Mouse (Mus musculus) forebrain, embryonic 16.5 days (tissue): ENCODE measurements around the gene Etnk2. TPM values are rescaled to one million over a fixed set of nuclear protein-coding genes. Genes with fewer than 3 reads are reported as not detected.
"Not testable (repeated sequence)": the region's sequence is repeated elsewhere in the genome, so short reads cannot be mapped to it uniquely, and the experiment has no call there.

Source experiments
- ATAC-seq: fragments of 200-750 bp; cut with Nextera tagmentation; 2 replicates; pipeline ENCODE4 v1.8.0; 2017; ENCODE audit warnings: mild to moderate bottlenecking, moderate library complexity
- H3K27ac ChIP-seq: fragments of 300-500 bp; sonication (generic); 2 replicates; pipeline ENCODE4 v1.5.1; 2014; ENCODE audit warnings: low read length, control low read depth
- H3K27me3 ChIP-seq: fragments of 300-500 bp; sonication (generic); replicated peaks from 2 replicates; pipeline ENCODE4 v1.6.1; 2014; ENCODE audit warnings: low read length; ENCODE audit not compliant: control insufficient read depth, insufficient read depth
- H3K36me3 ChIP-seq: fragments of 300-500 bp; sonication (generic); 2 replicates; pipeline ENCODE4 v1.6.1; 2014; ENCODE audit not compliant: control insufficient read depth, insufficient read depth
- H3K4me1 ChIP-seq: fragments of 300-500 bp; sonication (generic); replicated peaks from 2 replicates; pipeline ENCODE4 v1.6.1; 2014; ENCODE audit warnings: low read length; ENCODE audit not compliant: control insufficient read depth, insufficient read depth
- H3K4me2 ChIP-seq: fragments of 300-500 bp; sonication (generic); 2 replicates; pipeline ENCODE4 v1.6.1; 2014; ENCODE audit warnings: mild to moderate bottlenecking, low read length, control low read depth
- H3K4me3 ChIP-seq: fragments of 300-500 bp; sonication (generic); replicated peaks from 2 replicates; pipeline ENCODE4 v1.5.1; 2014; ENCODE audit warnings: mild to moderate bottlenecking, low read length, control low read depth
- H3K9ac ChIP-seq: fragments of 300-500 bp; sonication (generic); replicated peaks from 2 replicates; pipeline ENCODE4 v1.6.1; 2014; ENCODE audit warnings: low read depth, low read length, control low read depth
- H3K9me3 ChIP-seq: fragments of 300-500 bp; sonication (generic); 2 replicates; pipeline ENCODE4 v1.6.1; 2016; ENCODE audit warnings: low read length; ENCODE audit not compliant: control insufficient read depth
- WGBS: fragments of 180-500 bp; shearing (Covaris S2); extraction: QIAGEN DNeasy Blood & Tissue Kit; methylation state at CpG from one replicate; pipeline ENCODE4 v1.1.7; 2014; 5-methylcytosine and 5-hydroxymethylcytosine counted together
- polyA plus RNA-seq: library from polyadenylated mRNA; unstranded; fragments of >200 nt; fragmentation: Nextera tagmentation; extraction: Ambion mirVana; gene quantifications from 2 replicates; pipeline ENCODE4 v1.2.1, GENCODE M21; 2015

Etnk2 gene
- polyA plus RNA-seq, 1 experiment from 2014 or later, result 9.5 TPM

GRCm38 (mm10) chr1:133328299-133328795 lies 35.0 kb upstream of the Etnk2 start:
- no peak overlapping the region for H3K4me3 ChIP-seq
- no peak overlapping the region for H3K4me2 ChIP-seq
- no peak overlapping the region for H3K27ac ChIP-seq
- 19% methylated on average over 6 of the region's 6 CpGs for WGBS
- 0 out of 2 replicates have a peak, but pooled peaks have one; percentile 41 for ATAC-seq
- no peak overlapping the region for H3K9ac ChIP-seq
- H3K36me3 ChIP-seq, result no peaks in the 10 kb centered on the region
- H3K9me3 ChIP-seq, result no peaks in the 10 kb centered on the region
- H3K4me1 ChIP-seq, result peaks cover 23% of the 10 kb centered on the region
- H3K27me3 ChIP-seq, result no peaks in the 10 kb centered on the region; the same call in 1 of the 2 replicates

- Histone ChIP-seq H3K4me3 (peak overlapping the region; percentile 32), H3K36me3 (no peaks in the 10 kb centered on the region), H3K27ac (no peak overlapping the region), H3K9me3 (no peaks in the 10 kb centered on the region), H3K4me2 (peak overlapping the region; percentile 59), H3K27me3 (no peaks in the 10 kb centered on the region; the same call in 1 of the 2 replicates), H3K4me1 (peaks cover 23% of the 10 kb centered on the region), H3K9ac (peak overlapping the region; percentile 48)
- ATAC-seq, result 0 out of 2 replicates have a peak, but pooled peaks have one; percentile 49
- WGBS, result 5% methylated on average over 34 of the region's 34 CpGs
Measured at GRCm38 (mm10) chr1:133328896-133329637, 34.3 kb upstream of the Etnk2 start.

- ATAC-seq, result no peak
- H3K9me3 ChIP-seq, result no peaks in the 10 kb centered on the region
- H3K9ac ChIP-seq, result peak overlapping the region; percentile 48
- H3K4me2 ChIP-seq, result peak overlapping the region; percentile 59
- peaks cover 23% of the 10 kb centered on the region for H3K4me1 ChIP-seq
- WGBS, result 29% methylated on average over 7 of the region's 7 CpGs
- no peak overlapping the region for H3K27ac ChIP-seq
- H3K27me3 ChIP-seq, result no peaks in the 10 kb centered on the region; the same call in 1 of the 2 replicates
- no peaks in the 10 kb centered on the region for H3K36me3 ChIP-seq
- H3K4me3 ChIP-seq, result peak overlapping the region; percentile 32
Measured at GRCm38 (mm10) chr1:133329638-133329964, 33.8 kb upstream of the Etnk2 start.

GRCm38 (mm10) chr1:133331142-133331541 lies 32.2 kb upstream of the Etnk2 start:
- WGBS, result 54% methylated on average over 3 of the region's 3 CpGs

GRCm38 (mm10) chr1:133332656-133333430 lies 30.5 kb upstream of the Etnk2 start:
- Histone ChIP-seq H3K4me1 (peaks cover 23% of the 10 kb centered on the region), H3K36me3 (no peaks in the 10 kb centered on the region), H3K27ac (no peak overlapping the region), H3K9me3 (no peaks in the 10 kb centered on the region), H3K4me2 (no peak overlapping the region), H3K27me3 (no peaks in the 10 kb centered on the region; the same call in 1 of the 2 replicates), H3K9ac (no peak overlapping the region), H3K4me3 (no peak overlapping the region)
- 89% methylated on average over 11 of the region's 11 CpGs for WGBS
- ATAC-seq, result no peak

More at GRCm38 (mm10) chr1:133331142-133331541, 32.2 kb upstream of the Etnk2 start:
- Histone ChIP-seq H3K4me1 (peaks cover 23% of the 10 kb centered on the region), H3K36me3 (no peaks in the 10 kb centered on the region), H3K27ac (no peak overlapping the region), H3K9ac (no peak overlapping the region), H3K4me2 (no peak overlapping the region), H3K9me3 (no peaks in the 10 kb centered on the region), H3K27me3 (no peaks in the 10 kb centered on the region; the same call in 1 of the 2 replicates), H3K4me3 (no peak overlapping the region)
- ATAC-seq, result peak; percentile 76

- Histone ChIP-seq H3K36me3 (no peaks in the 10 kb centered on the region), H3K27me3 (no peaks in the 10 kb centered on the region; the same call in 1 of the 2 replicates), H3K9me3 (no peaks in the 10 kb centered on the region), H3K27ac (no peak overlapping the region), H3K4me2 (no peak overlapping the region), H3K9ac (no peak overlapping the region), H3K4me3 (no peak overlapping the region), H3K4me1 (peaks cover 17% of the 10 kb centered on the region)
- 52% methylated on average over 6 of the region's 6 CpGs for WGBS
- no peak for ATAC-seq
Measured at GRCm38 (mm10) chr1:133333937-133334336, 29.4 kb upstream of the Etnk2 start.

- not testable (repeated sequence) for H3K4me1 ChIP-seq
Measured at GRCm38 (mm10) chr1:133340403-133340802, 23.0 kb upstream of the Etnk2 start.

GRCm38 (mm10) chr1:133344357-133344756 lies 19.0 kb upstream of the Etnk2 start:
- no peak for ATAC-seq
- Histone ChIP-seq H3K36me3 (no peaks in the 10 kb centered on the region), H3K4me2 (no peak overlapping the region), H3K9ac (no peak overlapping the region), H3K27me3 (no peaks in the 10 kb centered on the region), H3K4me1 (no peaks in the 10 kb centered on the region), H3K27ac (no peak overlapping the region), H3K4me3 (no peak overlapping the region), H3K9me3 (no peaks in the 10 kb centered on the region)
- WGBS, result 94% methylated on average over 2 of the region's 2 CpGs

More at GRCm38 (mm10) chr1:133340403-133340802, 23.0 kb upstream of the Etnk2 start:
- not testable (repeated sequence) for H3K4me2 ChIP-seq, H3K9ac ChIP-seq, ATAC-seq, H3K9me3 ChIP-seq, H3K4me3 ChIP-seq, H3K27me3 ChIP-seq, H3K36me3 ChIP-seq, H3K27ac ChIP-seq
- WGBS, result 65% methylated on average over 1 of the region's 1 CpGs

GRCm38 (mm10) chr1:133346531-133346930 lies 16.8 kb upstream of the Etnk2 start:
- WGBS, result 75% methylated on average over 9 of the region's 9 CpGs
- no peak for ATAC-seq

More at GRCm38 (mm10) chr1:133346531-133346930, 16.8 kb upstream of the Etnk2 start:
- Histone ChIP-seq H3K4me2 (no peak overlapping the region), H3K9me3 (no peaks in the 10 kb centered on the region), H3K36me3 (no peaks in the 10 kb centered on the region), H3K27ac (no peak overlapping the region), H3K4me1 (no peaks in the 10 kb centered on the region; the same call in 1 of the 2 replicates), H3K27me3 (no peaks in the 10 kb centered on the region), H3K9ac (no peak overlapping the region), H3K4me3 (no peak overlapping the region)
